Mouse (Mus musculus) spleen, adult 12 weeks (tissue): ENCODE measurements around the gene B2m.

Experiments
- DNase-seq: peaks from one replicate; pipeline ENCODE4 v3.0.0; 2022; ENCODE audit warnings: low spot score

Gene B2m

DNA sequence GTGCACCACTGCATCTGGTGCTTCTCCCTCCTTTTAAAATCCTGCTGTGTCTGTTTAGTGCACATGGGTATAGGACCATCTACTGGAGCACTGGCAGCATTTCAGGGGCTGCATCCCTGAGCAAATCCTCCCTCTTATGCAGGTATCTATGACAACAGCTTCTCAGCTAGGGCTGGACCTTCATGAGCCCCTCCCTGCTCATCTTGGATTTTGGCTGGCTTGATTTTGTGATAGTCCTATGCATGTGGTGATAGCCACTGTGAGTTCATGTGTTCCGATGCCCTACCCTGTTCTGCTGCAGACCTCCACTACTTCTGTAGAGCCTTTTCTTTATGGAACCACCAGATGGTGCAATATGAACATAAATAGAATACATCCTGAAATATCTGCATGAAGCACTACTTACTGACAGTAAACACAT, 47.0 kb downstream of the B2m start:
- no peak for DNase-seq

DNA sequence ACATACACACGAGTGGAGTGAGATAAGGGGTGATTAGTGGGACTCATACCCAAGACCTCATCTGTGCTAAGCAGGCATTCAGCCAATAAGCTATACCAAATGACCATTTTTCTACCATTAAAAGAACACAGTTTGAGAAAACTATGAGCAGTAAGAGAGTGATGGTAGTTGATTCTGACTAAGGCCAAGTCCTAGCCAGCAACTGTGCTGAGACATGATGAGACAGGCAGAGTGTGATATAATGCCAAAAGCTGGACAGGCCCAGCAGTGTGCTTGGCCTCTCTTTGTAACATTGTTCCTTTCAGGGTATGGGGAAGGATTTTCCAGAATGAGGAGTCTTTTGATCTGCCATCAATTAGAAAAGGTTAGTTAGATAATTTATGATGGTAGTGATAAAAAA, 54.0 kb downstream of the B2m start:
- DNase-seq, result no peak
